Mouse (Mus musculus): ENCODE data around the gene Ola1.

GRCm38 (mm10) chr2:73160772-73161171 lies 58.0 kb downstream of the Ola1 start:
- no peak for TF ChIP-seq CTCF (conservative IDR thresholded peaks at IDR 0.05; ENCODE audit: insufficient read depth, insufficient read length, low read depth, low read length)
- TF ChIP-seq POLR2A (IDR thresholded peaks at IDR 0.05; ENCODE audit: low read depth, low read length) = no peak

Data from kidney, adult 2 months (tissue).